Mouse (Mus musculus): ENCODE data around the gene Cpvl. TPM values are rescaled to one million over a fixed set of nuclear protein-coding genes. Genes with fewer than 3 reads are reported as not detected.

The Cpvl gene
- polyA plus RNA-seq, 1 experiment from 2014 or later = not detected

- no peak overlapping the region for H3K4me3 ChIP-seq (ENCODE audit: low read depth, low read length)
- H3K27me3 ChIP-seq (ENCODE audit: insufficient read depth, low read length) = no peaks in the 10 kb centered on the region
- H3K4me2 ChIP-seq (ENCODE audit: low read depth, low read length) = no peak overlapping the region
- 48% methylated on average over 9 of the region's 9 CpGs for WGBS (ENCODE audit: insufficient replicate concordance)
- no peak for DNase-seq
- no peaks in the 10 kb centered on the region for H3K9me3 ChIP-seq (ENCODE audit: low read length)
- H3K9ac ChIP-seq (replicated peaks) = no peak overlapping the region
- no peak for ATAC-seq
- H3K4me1 ChIP-seq (ENCODE audit: insufficient read depth) = 0 out of 2 replicates have a peak, but pooled peaks cover 3% of the 10 kb centered on the region
- H3K36me3 ChIP-seq (replicated peaks; ENCODE audit: insufficient read depth, low read length) = no peaks in the 10 kb centered on the region
- H3K27ac ChIP-seq (ENCODE audit: low read depth) = no peak overlapping the region
- TF ChIP-seq EP300 (IDR thresholded peaks at IDR 0.05; ENCODE audit: low read depth) (no peak), CTCF (IDR thresholded peaks at IDR 0.05; ENCODE audit: low read depth) (no peak)
Observed at GRCm38 (mm10) chr6:53950876-53951275, 27.6 kb downstream of the Cpvl start.

GRCm38 (mm10) chr6:53948388-53949035, 30.0 kb downstream of the Cpvl start:
- no peak overlapping the region for H3K27ac ChIP-seq (ENCODE audit: low read depth)
- H3K36me3 ChIP-seq (replicated peaks; ENCODE audit: insufficient read depth, low read length) = no peaks in the 10 kb centered on the region
- no peak overlapping the region for H3K9ac ChIP-seq (replicated peaks)
- H3K27me3 ChIP-seq (ENCODE audit: insufficient read depth, low read length) = no peaks in the 10 kb centered on the region
- 0 out of 2 replicates have a peak, but pooled peaks cover 3% of the 10 kb centered on the region for H3K4me1 ChIP-seq (ENCODE audit: insufficient read depth)
- H3K4me2 ChIP-seq (ENCODE audit: low read depth, low read length) = no peak overlapping the region
- DNase-seq (no peak), ATAC-seq (no peak)
- no peak for TF ChIP-seq CTCF (IDR thresholded peaks at IDR 0.05; ENCODE audit: low read depth)
- TF ChIP-seq EP300 (IDR thresholded peaks at IDR 0.05; ENCODE audit: low read depth) = no peak
- 24% methylated on average over 4 of the region's 4 CpGs for WGBS (ENCODE audit: insufficient replicate concordance)
- no peak overlapping the region for H3K4me3 ChIP-seq (ENCODE audit: low read depth, low read length)
- H3K9me3 ChIP-seq (ENCODE audit: low read length) = no peaks in the 10 kb centered on the region

- no peaks in the 10 kb centered on the region for H3K9me3 ChIP-seq (ENCODE audit: low read length)
- no peak overlapping the region for H3K4me2 ChIP-seq (ENCODE audit: low read depth, low read length)
- WGBS (ENCODE audit: insufficient replicate concordance) = 60% methylated on average over 5 of the region's 5 CpGs
- no peak for ATAC-seq
- H3K9ac ChIP-seq (replicated peaks) = no peak overlapping the region
- no peaks in the 10 kb centered on the region for H3K36me3 ChIP-seq (replicated peaks; ENCODE audit: insufficient read depth, low read length)
- H3K4me1 ChIP-seq (ENCODE audit: insufficient read depth) = 0 out of 2 replicates have a peak, but pooled peaks cover 3% of the 10 kb centered on the region
- H3K27me3 ChIP-seq (ENCODE audit: insufficient read depth, low read length) = no peaks in the 10 kb centered on the region
- TF ChIP-seq EP300 (IDR thresholded peaks at IDR 0.05; ENCODE audit: low read depth) (no peak), CTCF (IDR thresholded peaks at IDR 0.05; ENCODE audit: low read depth) (no peak)
- H3K27ac ChIP-seq (ENCODE audit: low read depth) = no peak overlapping the region
- DNase-seq = no peak
- H3K4me3 ChIP-seq (ENCODE audit: low read depth, low read length) = no peak overlapping the region
Observed at GRCm38 (mm10) chr6:53944887-53945286, 33.6 kb downstream of the Cpvl start.

GRCm38 (mm10) chr6:53944417-53944816, 34.1 kb downstream of the Cpvl start:
- Histone ChIP-seq H3K9me3 (ENCODE audit: low read length) (no peaks in the 10 kb centered on the region), H3K4me1 (ENCODE audit: insufficient read depth) (0 out of 2 replicates have a peak, but pooled peaks cover 3% of the 10 kb centered on the region), H3K27ac (ENCODE audit: low read depth) (no peak overlapping the region), H3K9ac (replicated peaks) (no peak overlapping the region), H3K36me3 (replicated peaks; ENCODE audit: insufficient read depth, low read length) (no peaks in the 10 kb centered on the region), H3K4me3 (ENCODE audit: low read depth, low read length) (no peak overlapping the region), H3K4me2 (ENCODE audit: low read depth, low read length) (no peak overlapping the region), H3K27me3 (ENCODE audit: insufficient read depth, low read length) (no peaks in the 10 kb centered on the region)
- TF ChIP-seq CTCF (IDR thresholded peaks at IDR 0.05; ENCODE audit: low read depth) = no peak
- TF ChIP-seq EP300 (IDR thresholded peaks at IDR 0.05; ENCODE audit: low read depth) = no peak
- no peak for ATAC-seq
- 61% methylated on average over 3 of the region's 3 CpGs for WGBS (ENCODE audit: insufficient replicate concordance)
- no peak for DNase-seq

GRCm38 (mm10) chr6:53942190-53942831, 36.2 kb downstream of the Cpvl start:
- Histone ChIP-seq H3K4me1 (ENCODE audit: insufficient read depth) (no peaks in the 10 kb centered on the region), H3K36me3 (replicated peaks; ENCODE audit: insufficient read depth, low read length) (no peaks in the 10 kb centered on the region), H3K27ac (ENCODE audit: low read depth) (no peak overlapping the region), H3K9ac (replicated peaks) (no peak overlapping the region), H3K27me3 (ENCODE audit: insufficient read depth, low read length) (no peaks in the 10 kb centered on the region), H3K4me2 (ENCODE audit: low read depth, low read length) (no peak overlapping the region), H3K4me3 (ENCODE audit: low read depth, low read length) (no peak overlapping the region), H3K9me3 (ENCODE audit: low read length) (no peaks in the 10 kb centered on the region)
- no peak for TF ChIP-seq CTCF (IDR thresholded peaks at IDR 0.05; ENCODE audit: low read depth)
- TF ChIP-seq EP300 (IDR thresholded peaks at IDR 0.05; ENCODE audit: low read depth) = no peak
- ATAC-seq (no peak), DNase-seq (no peak)
- WGBS (ENCODE audit: insufficient replicate concordance) = 63% methylated on average over 7 of the region's 7 CpGs

GRCm38 (mm10) chr6:53939752-53940151, 38.7 kb downstream of the Cpvl start:
- Histone ChIP-seq H3K4me2 (ENCODE audit: low read depth, low read length) (no peak overlapping the region), H3K27me3 (ENCODE audit: insufficient read depth, low read length) (no peaks in the 10 kb centered on the region), H3K27ac (ENCODE audit: low read depth) (no peak overlapping the region), H3K9me3 (ENCODE audit: low read length) (no peaks in the 10 kb centered on the region), H3K4me1 (ENCODE audit: insufficient read depth) (no peaks in the 10 kb centered on the region), H3K36me3 (replicated peaks; ENCODE audit: insufficient read depth, low read length) (no peaks in the 10 kb centered on the region), H3K9ac (replicated peaks) (no peak overlapping the region), H3K4me3 (ENCODE audit: low read depth, low read length) (no peak overlapping the region)
- WGBS (ENCODE audit: insufficient replicate concordance) = 52% methylated on average over 8 of the region's 8 CpGs
- ATAC-seq (no peak), DNase-seq (no peak)
- TF ChIP-seq CTCF (IDR thresholded peaks at IDR 0.05; ENCODE audit: low read depth) (no peak), EP300 (IDR thresholded peaks at IDR 0.05; ENCODE audit: low read depth) (no peak)
